Mouse (Mus musculus) heart, embryonic 16.5 days (tissue): ENCODE results near the gene Gm3880. TPM values are rescaled to one million over a fixed set of nuclear protein-coding genes. Genes with fewer than 3 reads are reported as not detected.

ENCODE experiments used
- ATAC-seq: fragments of 200-750 bp; cut with Nextera tagmentation; replicated peaks from 2 replicates; pipeline ENCODE4 v1.8.0; 2017; ENCODE audit warnings: moderate number of reproducible peaks; ENCODE audit not compliant: insufficient read depth, low FRiP score; ENCODE audit errors: extremely low read depth
- H3K27ac ChIP-seq: fragments of 300-500 bp; sonication (generic); 2 replicates; pipeline ENCODE4 v1.5.1; 2014; ENCODE audit warnings: mild to moderate bottlenecking, low read length, control low read depth, moderate library complexity
- H3K27me3 ChIP-seq: fragments of 300-500 bp; sonication (generic); 2 replicates; pipeline ENCODE4 v1.6.1; 2014; ENCODE audit warnings: low read length, mixed read lengths; ENCODE audit not compliant: control insufficient read depth, insufficient read depth
- H3K36me3 ChIP-seq: fragments of 300-500 bp; sonication (generic); 2 replicates; pipeline ENCODE4 v1.6.1; 2014; ENCODE audit not compliant: control insufficient read depth, insufficient read depth
- H3K4me1 ChIP-seq: fragments of 300-500 bp; sonication (generic); 2 replicates; pipeline ENCODE4 v1.6.1; 2014; ENCODE audit warnings: low read length, mixed read lengths; ENCODE audit not compliant: control insufficient read depth, insufficient read depth
- H3K4me2 ChIP-seq: fragments of 300-500 bp; sonication (generic); 2 replicates; pipeline ENCODE4 v1.6.1; 2014; ENCODE audit warnings: low read depth, mild to moderate bottlenecking, control low read depth, low read length
- H3K4me3 ChIP-seq: fragments of 300-500 bp; sonication (generic); 2 replicates; pipeline ENCODE4 v1.5.1; 2014; ENCODE audit warnings: mild to moderate bottlenecking, control low read depth, low read length
- H3K9ac ChIP-seq: fragments of 300-500 bp; sonication (generic); 2 replicates; pipeline ENCODE4 v1.6.1; 2014; ENCODE audit warnings: low read length, control low read depth
- H3K9me3 ChIP-seq: fragments of 300-500 bp; sonication (generic); replicated peaks from 2 replicates; pipeline ENCODE4 v1.6.1; 2016; ENCODE audit warnings: low read length; ENCODE audit not compliant: control insufficient read depth
- WGBS: fragments of 180-500 bp; shearing (Covaris S2); extraction: QIAGEN DNeasy Blood & Tissue Kit; methylation state at CpG from one replicate; pipeline ENCODE4 v1.1.7; 2014; 5-methylcytosine and 5-hydroxymethylcytosine counted together
- polyA plus RNA-seq: library from polyadenylated mRNA; unstranded; fragments of >200 nt; fragmentation: Nextera tagmentation; extraction: Ambion mirVana; gene quantifications from 2 replicates; pipeline ENCODE4 v1.2.1, GENCODE M21; 2015

Gene Gm3880
- polyA plus RNA-seq, 1 experiment from 2014 or later, result not detected

DNA sequence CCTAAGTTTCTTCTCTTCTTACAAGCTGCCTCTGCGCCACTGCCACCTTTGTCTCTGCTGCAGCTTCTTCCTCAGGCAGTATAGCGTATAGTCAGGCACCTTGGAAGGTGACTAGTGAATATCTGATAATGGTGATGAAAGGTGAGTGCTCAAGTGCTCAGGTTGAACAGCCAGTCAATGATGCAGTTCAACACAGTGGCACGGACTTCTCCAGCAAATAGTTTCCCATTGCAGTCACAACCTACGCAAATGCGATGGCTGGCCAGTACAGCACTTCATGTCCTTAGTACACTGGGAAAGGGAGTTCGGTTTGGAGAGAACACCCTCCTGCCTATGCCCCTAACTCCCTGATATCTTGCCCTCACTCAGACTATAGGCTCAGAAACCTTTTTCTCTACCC is 41.6 kb downstream of the Gm3880 start:
- Histone ChIP-seq H3K4me3 (peak overlapping the region; percentile 65), H3K27ac (no peak overlapping the region), H3K4me1 (no peaks in the 10 kb centered on the region), H3K36me3 (no peaks in the 10 kb centered on the region), H3K9me3 (no peaks in the 10 kb centered on the region), H3K27me3 (peaks cover 8% of the 10 kb centered on the region), H3K9ac (peak overlapping the region; percentile 76; the same call in 1 of the 2 replicates), H3K4me2 (peak overlapping the region; percentile 64)
- ATAC-seq, result no peak
- WGBS, result 32% methylated on average over 6 of the region's 6 CpGs

DNA sequence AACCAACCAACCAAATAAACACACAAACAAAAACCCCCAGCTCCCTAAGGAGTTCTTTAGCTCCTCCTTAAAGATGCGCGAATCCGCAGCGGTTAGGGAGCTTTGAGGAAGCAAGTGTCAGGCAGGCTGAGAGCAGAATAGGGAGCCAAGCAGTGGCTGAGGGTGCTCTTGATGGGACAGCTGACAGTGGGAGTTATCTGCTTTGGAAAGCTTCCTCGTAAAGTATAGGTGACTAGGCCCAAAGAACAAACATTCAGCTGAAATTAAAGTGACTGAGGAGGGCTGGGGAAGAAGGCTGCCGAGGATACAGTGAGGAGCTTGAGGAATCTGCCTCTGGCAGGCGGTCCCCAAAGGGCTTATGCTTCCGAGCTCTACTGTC is 42.2 kb downstream of the Gm3880 start:
- H3K27me3 ChIP-seq, result peaks cover 8% of the 10 kb centered on the region
- peak overlapping the region; percentile 83 for H3K27ac ChIP-seq
- no peaks in the 10 kb centered on the region for H3K9me3 ChIP-seq
- H3K4me3 ChIP-seq, result peak overlapping the region; percentile 65
- peak; percentile 49; the same call in 1 of the 2 replicates for ATAC-seq
- H3K4me1 ChIP-seq, result no peaks in the 10 kb centered on the region
- 19% methylated on average over 8 of the region's 8 CpGs for WGBS
- H3K36me3 ChIP-seq, result no peaks in the 10 kb centered on the region
- peak overlapping the region; percentile 64 for H3K4me2 ChIP-seq
- H3K9ac ChIP-seq, result peak overlapping the region; percentile 76

DNA sequence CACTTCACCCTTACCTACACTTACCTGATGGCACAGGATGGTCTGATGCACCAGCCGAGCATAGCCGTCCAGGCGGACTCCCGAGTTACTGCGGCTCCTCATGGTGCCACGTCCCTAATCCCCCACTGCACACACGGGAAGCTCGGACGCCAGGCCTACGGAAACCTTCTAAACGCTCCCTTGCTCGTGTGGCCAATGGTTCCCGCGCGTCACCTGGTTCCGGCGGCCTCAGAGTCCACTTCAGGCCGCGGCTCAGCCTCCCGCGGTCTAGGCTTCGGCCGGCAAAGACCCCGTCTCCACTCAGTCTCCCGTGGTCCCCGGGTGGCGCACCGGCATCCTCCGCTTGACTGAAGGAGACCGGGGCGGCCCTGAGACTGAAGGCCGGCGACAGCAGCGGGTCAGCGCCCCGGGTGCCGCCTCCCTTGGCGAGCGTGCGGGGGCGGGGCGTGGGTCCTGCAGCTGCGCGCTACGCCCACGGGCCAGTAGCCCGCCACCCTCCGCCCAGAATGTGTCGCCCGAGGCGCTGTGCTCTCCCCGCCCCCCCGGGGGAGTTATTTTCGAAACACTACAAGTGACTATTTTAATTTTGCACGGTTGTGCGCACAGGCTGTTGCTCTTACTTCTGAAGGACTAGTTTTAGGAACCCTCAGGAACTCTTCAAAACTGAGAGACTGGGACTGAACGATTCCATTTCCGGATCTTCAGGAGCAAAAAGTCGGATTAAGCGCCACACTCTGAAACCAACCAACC is 42.8 kb downstream of the Gm3880 start, which contains the start of gene Phka1:
Gene Phka1, minus strand, starts transcription at position 424 of the 750 bp plus-strand sequence.
- 15% methylated on average over 58 of the region's 60 CpGs for WGBS
- Histone ChIP-seq H3K4me1 (no peaks in the 10 kb centered on the region), H3K9me3 (no peaks in the 10 kb centered on the region), H3K4me2 (peak within 1 kb of the TSS; percentile 64), H3K4me3 (peak within 1 kb of the TSS; percentile 65), H3K27ac (peak within 1 kb of the TSS; percentile 83), H3K27me3 (peaks cover 8% of the 10 kb centered on the region), H3K36me3 (no peaks in the 10 kb centered on the region), H3K9ac (peak within 1 kb of the TSS; percentile 76)
- peak; percentile 97 for ATAC-seq

Other genes starting within 250 kb of the Gm3880 start
- gene Hdac8, start 181.6 kb downstream of the Gm3880 start, polyA plus RNA-seq, result 5.3 and 5.7 TPM in 2 replicates
- 10.5 and 13.0 TPM in 2 replicates for gene Phka1, start 42.7 kb downstream of the Gm3880 start, polyA plus RNA-seq
- not detected in 2 replicates for gene Gm9112, start 20.7 kb upstream of the Gm3880 start, polyA plus RNA-seq
- not detected in 2 replicates for gene Dmrtc1b, start 20.9 kb upstream of the Gm3880 start, polyA plus RNA-seq
- not detected in 2 replicates for gene Dmrtc1c1, start 116.0 kb upstream of the Gm3880 start, polyA plus RNA-seq
- gene Dmrtc1c2, start 167.6 kb upstream of the Gm3880 start, polyA plus RNA-seq, result not detected in 2 replicates
- not detected in 2 replicates for gene 1700031F05Rik, start 181.0 kb upstream of the Gm3880 start, polyA plus RNA-seq
- 0.26 and 0.66 TPM in 2 replicates for gene Dmrtc1a, start 221.7 kb upstream of the Gm3880 start, polyA plus RNA-seq
- not detected in 2 replicates for gene 1700011M02Rik, start 221.9 kb upstream of the Gm3880 start, polyA plus RNA-seq
- not detected in 2 replicates for gene 1700018G05Rik, start 241.4 kb upstream of the Gm3880 start, polyA plus RNA-seq